Mouse (Mus musculus) G1E (cell line): ENCODE data around the gene Wdr24.

ENCODE experiments used
- CTCF ChIP-seq: IDR thresholded peaks from 2 replicates; pipeline ENCODE4 v1.5.1; 2012; ENCODE audit warnings: low read depth, low read length, inconsistent platforms, mixed read lengths
- GATA1 ChIP-seq: IDR thresholded peaks from 2 replicates; pipeline ENCODE4 v1.6.1; 2012; ENCODE audit warnings: borderline replicate concordance, low read length, inconsistent platforms, mixed read lengths
- POLR2AphosphoS5 ChIP-seq: IDR thresholded peaks from 2 replicates; pipeline ENCODE4 v1.6.1; 2012; ENCODE audit warnings: low read depth, low read length, inconsistent platforms; ENCODE audit not compliant: insufficient replicate concordance

DNA sequence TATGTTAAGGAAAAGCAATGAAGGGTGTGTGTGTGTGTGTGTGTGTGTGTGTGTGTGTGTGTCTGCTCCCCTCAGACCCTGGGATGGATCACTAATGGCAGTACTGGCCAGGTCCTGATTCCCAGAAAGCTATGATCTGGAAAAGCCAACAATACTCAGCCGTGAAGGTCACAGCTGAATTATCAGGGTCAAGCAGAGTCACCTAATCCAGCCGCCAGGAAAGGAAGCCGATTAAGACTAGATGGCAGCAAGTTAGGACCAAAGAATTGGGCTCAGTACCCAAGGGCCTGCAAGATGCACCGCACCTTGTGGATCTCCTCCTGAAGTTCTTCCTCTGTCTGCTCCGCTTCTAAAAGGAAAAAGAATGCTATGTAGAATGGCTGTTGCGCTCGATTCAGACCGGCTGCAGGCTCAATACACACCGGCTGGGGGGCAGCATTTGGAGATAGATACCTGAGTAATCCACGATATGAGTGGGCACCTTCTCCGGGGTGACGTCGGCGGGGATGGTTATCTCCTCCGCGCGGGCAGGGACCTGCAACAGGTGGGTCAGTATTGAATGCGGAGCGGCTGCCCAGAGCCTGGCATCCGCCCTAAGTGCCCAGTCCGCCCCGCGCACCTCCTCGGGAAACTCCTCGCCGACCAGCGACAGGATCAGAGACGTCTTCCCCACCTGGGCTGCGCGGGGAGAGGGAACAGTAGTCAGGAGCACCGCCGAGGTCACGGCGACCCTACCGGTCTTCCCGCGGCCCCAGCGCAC, 20.4 kb downstream of the Wdr24 start:
- TF ChIP-seq GATA1 (no peak), CTCF (no peak), POLR2AphosphoS5 (no peak)
